Mouse (Mus musculus) liver, adult 2 months (tissue): ENCODE results near the gene Slc17a8.

ENCODE experiments used
- CTCF ChIP-seq: fragments of 200-500 bp; IDR thresholded peaks from 2 replicates; pipeline ENCODE4 v1.5.1; 2011; ENCODE audit warnings: low read depth, low read length, control low read depth
- POLR2A ChIP-seq: fragments of 200-500 bp; IDR thresholded peaks from 2 replicates; pipeline ENCODE4 v1.6.1; 2011; ENCODE audit warnings: low read length, control low read depth; ENCODE audit not compliant: insufficient read depth; ENCODE audit errors: extremely low read depth

- TF ChIP-seq POLR2A (no peak), CTCF (no peak)
These were observed 68.0 kb downstream of the Slc17a8 start for GRCm38 (mm10) chr10:89553015-89553414.
